Mouse (Mus musculus) spleen, adult 2 months (tissue): ENCODE data around the gene 9230112D13Rik.

Experiments used
- CTCF ChIP-seq: fragments of 200-500 bp; IDR thresholded peaks from 2 replicates; pipeline ENCODE4 v1.5.1; 2011; ENCODE audit warnings: mild to moderate bottlenecking, inconsistent platforms; ENCODE audit not compliant: insufficient read depth, insufficient read length, insufficient replicate concordance; ENCODE audit errors: extremely low read depth
- POLR2A ChIP-seq: fragments of 200-500 bp; IDR thresholded peaks from 2 replicates; pipeline ENCODE4 v1.6.1; 2011; ENCODE audit warnings: low read depth, low read length, inconsistent platforms

- TF ChIP-seq CTCF (no peak), POLR2A (no peak)
These were observed 9.9 kb upstream of the 9230112D13Rik start for GRCm38 (mm10) chr14:34532536-34532935.
